Mouse (Mus musculus) gastrocnemius, postnatal 25 days (tissue): ENCODE measurements around the gene BC034090. TPM values are rescaled to one million over a fixed set of nuclear protein-coding genes. Genes with fewer than 3 reads are reported as not detected.
"Not testable (repeated sequence)": the region's sequence is repeated elsewhere in the genome, so short reads cannot be mapped to it uniquely, and the experiment has no call there.

Experiments used
- DNase-seq: peaks from one replicate; pipeline ENCODE4 v3.0.0; 2022
- total RNA-seq, 2 experiments: library from RNA; stranded (reverse); gene quantifications; 1 replicate in 1 of 2; 2 replicates in 1 of 2; pipeline ENCODE4 v1.2.3; 2021

Gene BC034090
- total RNA-seq, 2 experiments from 2014 or later, result 1.7 to 2.3 TPM

- no peak for DNase-seq
These were observed 53.0 kb downstream of the BC034090 start for GRCm38 (mm10) chr1:155191219-155191618.

GRCm38 (mm10) chr1:155188656-155189055 lies 55.6 kb downstream of the BC034090 start:
- no peak for DNase-seq

GRCm38 (mm10) chr1:155184191-155184590 lies 60.1 kb downstream of the BC034090 start:
- no peak for DNase-seq

GRCm38 (mm10) chr1:155178192-155178924 lies 65.9 kb downstream of the BC034090 start:
- no peak for DNase-seq

GRCm38 (mm10) chr1:155174424-155174823 lies 69.8 kb downstream of the BC034090 start:
- no peak for DNase-seq

GRCm38 (mm10) chr1:155173644-155174016 lies 70.6 kb downstream of the BC034090 start:
- not testable (repeated sequence) for DNase-seq

- no peak for DNase-seq
These were observed 71.2 kb downstream of the BC034090 start for GRCm38 (mm10) chr1:155172895-155173643.

GRCm38 (mm10) chr1:155169935-155170334 lies 74.3 kb downstream of the BC034090 start:
- no peak for DNase-seq

- DNase-seq, result no peak
These were observed 76.8 kb downstream of the BC034090 start for GRCm38 (mm10) chr1:155167453-155167852.

Other genes starting within 250 kb of the BC034090 start
- gene Ier5, start 144.8 kb downstream of the BC034090 start, total RNA-seq, result 1 to 10 TPM; 5.5 to 7.5 TPM
- gene Mr1, start 97.6 kb downstream of the BC034090 start, total RNA-seq, result 10 to 100 TPM in 1 of 2 experiments, 1 to 10 TPM in 1; 7.3 to 10.6 TPM
- 10 to 100 TPM; 11.3 to 12.2 TPM for gene Stx6, start 85.7 kb downstream of the BC034090 start, total RNA-seq
- gene Xpr1, start 173.0 kb upstream of the BC034090 start, total RNA-seq, result 10 to 100 TPM; 38.3 to 48.3 TPM